Mouse (Mus musculus) CH12.LX (cell line): Measurements from ENCODE around the gene Ackr2.

Experiments
- CHD2 ChIP-seq: IDR thresholded peaks from 2 replicates; pipeline ENCODE4 v1.6.1; 2011; ENCODE audit warnings: low read length, improper control_type of control experiment
- CTCF ChIP-seq, 2 experiments: IDR thresholded peaks in 1 of 2; conservative IDR thresholded peaks in 1 of 2; 2 replicates each; pipeline ENCODE4 v1.5.1; 2011 to 2012; ENCODE audit warnings: low read depth in 2 of 2, low read length in 2 of 2, improper control_type of control experiment in 1 of 2, inconsistent platforms in 1 of 2, mild to moderate bottlenecking in 1 of 2, moderate library complexity in 1 of 2
- ELF1 ChIP-seq: IDR thresholded peaks from 2 replicates; pipeline ENCODE4 v1.6.1; 2014; ENCODE audit warnings: low read depth, mild to moderate bottlenecking, inconsistent platforms, low read length, improper control_type of control experiment
- GABPA ChIP-seq: IDR thresholded peaks from 2 replicates; pipeline ENCODE4 v1.6.1; 2012; ENCODE audit warnings: low read depth, low read length, improper control_type of control experiment, inconsistent platforms; ENCODE audit not compliant: insufficient replicate concordance
- KAT2A ChIP-seq: IDR thresholded peaks from 2 replicates; pipeline ENCODE4 v1.6.1; 2012; ENCODE audit warnings: low read length, improper control_type of control experiment, inconsistent platforms; ENCODE audit not compliant: insufficient replicate concordance
- MAZ ChIP-seq: IDR thresholded peaks from 2 replicates; pipeline ENCODE4 v1.6.1; 2012; ENCODE audit warnings: low read depth, mild to moderate bottlenecking, inconsistent platforms, low read length, improper control_type of control experiment, moderate library complexity
- NRF1 ChIP-seq: IDR thresholded peaks from 2 replicates; pipeline ENCODE4 v1.6.1; 2014; ENCODE audit warnings: low read depth, mild to moderate bottlenecking, inconsistent platforms, low read length, improper control_type of control experiment, moderate library complexity
- POLR2A ChIP-seq: IDR thresholded peaks from 2 replicates; pipeline ENCODE4 v1.6.1; 2011; ENCODE audit warnings: low read depth, mild to moderate bottlenecking, improper control_type of control experiment, low read length
- TBP ChIP-seq: conservative IDR thresholded peaks from 2 replicates; pipeline ENCODE4 v1.6.1; 2011; ENCODE audit warnings: low read depth, low read length, improper control_type of control experiment
- UBTF ChIP-seq: IDR thresholded peaks from 2 replicates; pipeline ENCODE4 v1.6.1; 2012; ENCODE audit warnings: low read depth, mild to moderate bottlenecking, inconsistent platforms, low read length, improper control_type of control experiment, moderate library complexity
- USF2 ChIP-seq: conservative IDR thresholded peaks from 2 replicates; pipeline ENCODE4 v1.6.1; 2011; ENCODE audit warnings: low read depth, low read length, improper control_type of control experiment
- ZC3H11A ChIP-seq: IDR thresholded peaks from 2 replicates; pipeline ENCODE4 v1.6.1; 2012; ENCODE audit warnings: low read depth, mild to moderate bottlenecking, inconsistent platforms, low read length, improper control_type of control experiment
- ZKSCAN1 ChIP-seq: IDR thresholded peaks from 2 replicates; pipeline ENCODE4 v1.6.1; 2012; ENCODE audit warnings: low read depth, inconsistent platforms, low read length, improper control_type of control experiment, borderline replicate concordance

DNA sequence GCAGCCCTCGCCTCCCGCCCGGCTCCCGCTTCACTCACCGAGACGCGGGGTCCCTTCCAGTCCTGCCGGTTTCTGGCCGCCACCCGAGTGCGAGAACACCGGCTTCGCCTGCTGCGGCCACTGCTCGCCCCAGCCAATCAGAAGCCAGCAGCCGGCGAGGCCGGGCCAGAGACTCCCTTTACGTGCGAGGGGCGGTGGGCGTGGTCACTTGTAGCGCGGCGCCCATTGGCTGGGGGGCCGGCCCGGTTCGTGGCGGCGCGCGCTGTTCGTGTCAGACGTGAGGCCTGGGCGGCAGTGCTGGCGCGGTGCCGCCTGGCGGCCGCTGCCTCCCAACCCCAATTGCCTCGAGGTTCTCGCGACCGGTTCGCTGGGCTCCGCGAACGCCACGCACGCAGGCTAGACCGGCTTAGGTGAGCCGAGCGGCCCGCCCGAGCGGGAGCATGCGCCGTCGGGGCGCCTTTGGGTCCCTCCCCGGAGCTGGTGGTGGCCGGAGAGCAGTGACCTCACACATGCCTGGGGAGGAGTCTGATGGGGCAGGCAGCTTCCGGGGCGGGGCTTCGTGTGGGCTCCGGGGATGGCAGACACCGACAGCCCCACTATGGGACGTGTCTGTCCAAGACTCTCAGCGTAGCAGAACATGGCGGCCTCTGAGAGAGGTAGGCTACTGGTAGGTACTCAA lies 40.5 kb upstream of the Ackr2 start:
- no peak for TF ChIP-seq ZKSCAN1
- peak; percentile 55; the same call in 1 of the 2 replicates for TF ChIP-seq CHD2
- peak; percentile 68 for TF ChIP-seq ELF1
- TF ChIP-seq POLR2A = peak; percentile 92
- TF ChIP-seq GABPA = no peak
- 0 out of 4 replicates have a peak, but pooled peaks of 1 of the 2 experiments have one; percentile 14 for TF ChIP-seq CTCF (conservative IDR thresholded peaks at IDR 0.05 in 1 of 2, IDR thresholded peaks at IDR 0.05 in 1 of 2; ENCODE audit: low read depth in 2 of 2, low read length in 2 of 2)
- no peak for TF ChIP-seq MAZ
- TF ChIP-seq ZC3H11A = no peak
- no peak for TF ChIP-seq USF2
- 0 out of 2 replicates have a peak, but pooled peaks have one; percentile 10 for TF ChIP-seq KAT2A
- no peak for TF ChIP-seq UBTF
- peak; percentile 89 for TF ChIP-seq TBP
- peak; percentile 88 for TF ChIP-seq NRF1
